Mouse (Mus musculus) v-Abl transformed pro-B cells (cell line): ENCODE measurements at regions not wholly inside any gene's neighbourhood (a gene's known extent, or its start where the extent isn't known, plus 50 kb on each side); places are given as distances from the start of the nearest gene placed in this dataset.

Experiments used
- in situ Hi-C, 2 experiments: fragments of 400-800 bp; cut with MboI; formaldehyde crosslinking; loops; one replicate each; pipeline ENCODE4 v1.15.1; 2025; ENCODE audit not compliant: unreplicated experiment in 2 of 2

DNA sequence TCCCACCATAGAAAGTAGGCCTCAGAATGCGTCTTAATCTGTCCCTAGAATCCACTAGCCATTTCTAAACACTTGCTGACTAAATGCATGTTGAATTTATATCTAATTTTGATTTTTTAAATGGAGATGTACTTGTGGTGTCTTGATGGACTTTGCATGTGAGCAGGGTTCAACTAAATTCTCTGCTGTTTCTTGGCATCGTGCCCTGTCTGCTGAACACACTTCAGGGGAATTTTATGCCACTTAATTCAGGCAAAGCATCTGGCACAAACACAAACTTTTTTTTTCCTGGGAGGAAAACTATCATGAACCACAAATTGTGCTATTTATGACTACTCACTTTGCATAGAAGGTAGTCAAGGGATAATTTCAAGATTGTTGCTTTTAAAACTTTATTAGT lies 87.7 kb downstream of the Stc2 start:
- in situ Hi-C loops, result no loop called here

DNA sequence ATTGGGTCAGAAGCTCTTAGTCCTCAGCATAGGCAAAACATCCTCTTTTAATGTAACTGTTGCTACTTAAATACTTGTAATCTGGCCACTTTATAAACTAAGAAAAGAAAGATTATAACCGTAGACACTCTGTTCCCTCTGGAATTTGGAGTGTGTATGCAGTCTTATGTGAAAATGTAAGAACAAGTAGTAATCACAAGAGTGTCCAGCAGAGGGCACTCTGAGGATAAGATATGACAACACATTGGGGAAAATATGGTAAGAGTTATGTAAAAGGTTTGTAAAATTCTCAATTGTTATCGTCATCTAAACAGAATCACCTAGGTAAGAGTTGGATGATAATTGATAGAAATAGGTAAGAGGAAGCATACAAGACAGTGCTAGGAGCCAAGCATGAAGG lies 66.2 kb upstream of the Gm17332 start:
- in situ Hi-C loops, result loop anchor here in 1 of 2 experiments (5.0 to 10.0 kb wide), 2 partner anchors 704 to 906 kb away; no protein-coding TSS in a partner anchor
